Mouse (Mus musculus) ovary, postnatal 14 days (tissue): ENCODE results near the gene Slc35e2.
"Not testable (repeated sequence)": the region's sequence is repeated elsewhere in the genome, so short reads cannot be mapped to it uniquely, and the experiment has no call there.

Source experiments
- DNase-seq: peaks from one replicate; pipeline ENCODE4 v3.0.0; 2022; ENCODE audit warnings: low spot score

The Slc35e2 gene

GRCm38 (mm10) chr4:155601091-155601996, at the start of gene Slc35e2:
Gene Slc35e2, plus strand, starts transcription at chr4:155601416.
- peak; percentile 85 for DNase-seq

GRCm38 (mm10) chr4:155552917-155553532, 48.2 kb upstream of the Slc35e2 start:
- no peak for DNase-seq

- DNase-seq, result no peak
Measured at GRCm38 (mm10) chr4:155554880-155555279, 46.3 kb upstream of the Slc35e2 start.

GRCm38 (mm10) chr4:155555464-155555863, 45.8 kb upstream of the Slc35e2 start:
- no peak for DNase-seq

GRCm38 (mm10) chr4:155559454-155559853, 41.8 kb upstream of the Slc35e2 start:
- no peak for DNase-seq

- no peak for DNase-seq
Measured at GRCm38 (mm10) chr4:155560932-155561331, 40.3 kb upstream of the Slc35e2 start.

GRCm38 (mm10) chr4:155561661-155562442, 39.4 kb upstream of the Slc35e2 start, which contains the start of gene Nadk:
Gene Nadk, plus strand, starts transcription at chr4:155562378.
- no peak for DNase-seq

GRCm38 (mm10) chr4:155562725-155563399, 38.4 kb upstream of the Slc35e2 start:
- peak; percentile 66 for DNase-seq

GRCm38 (mm10) chr4:155563400-155564231, 37.6 kb upstream of the Slc35e2 start:
- peak; percentile 98 for DNase-seq

- no peak for DNase-seq
Measured at GRCm38 (mm10) chr4:155564315-155565069, 36.7 kb upstream of the Slc35e2 start.

GRCm38 (mm10) chr4:155566555-155566954, 34.7 kb upstream of the Slc35e2 start:
- DNase-seq, result no peak

GRCm38 (mm10) chr4:155568170-155568569, 33.0 kb upstream of the Slc35e2 start:
- no peak for DNase-seq

GRCm38 (mm10) chr4:155568632-155569370, 32.4 kb upstream of the Slc35e2 start:
- DNase-seq, result no peak

- no peak for DNase-seq
Measured at GRCm38 (mm10) chr4:155569818-155570217, 31.4 kb upstream of the Slc35e2 start.

GRCm38 (mm10) chr4:155570315-155570714, 30.9 kb upstream of the Slc35e2 start:
- not testable (repeated sequence) for DNase-seq

- no peak for DNase-seq
Measured at GRCm38 (mm10) chr4:155571442-155571841, 29.8 kb upstream of the Slc35e2 start.

GRCm38 (mm10) chr4:155573155-155573554, 28.1 kb upstream of the Slc35e2 start:
- DNase-seq, result no peak

- no peak for DNase-seq
Measured at GRCm38 (mm10) chr4:155573876-155574275, 27.3 kb upstream of the Slc35e2 start.

- DNase-seq, result no peak
Measured at GRCm38 (mm10) chr4:155574931-155575330, 26.3 kb upstream of the Slc35e2 start.
